Mouse (Mus musculus) erythroblast, embryonic 14.5 days (primary cell): ENCODE data around the gene Ptprn.

ENCODE experiments used
- GATA1 ChIP-seq: IDR thresholded peaks from 2 replicates; pipeline ENCODE4 v1.6.1; 2012; ENCODE audit warnings: low read length, inconsistent platforms, mixed read lengths
- TAL1 ChIP-seq: IDR thresholded peaks from 3 replicates; pipeline ENCODE4 v1.6.1; 2012; ENCODE audit warnings: low read length, inconsistent platforms, mixed read lengths

GRCm38 (mm10) chr1:75211141-75211708 lies 53.1 kb downstream of the Ptprn start:
- TF ChIP-seq TAL1 (no peak), GATA1 (no peak)
